Mouse (Mus musculus): Measurements from ENCODE around the gene Sap18b. TPM values are rescaled to one million over a fixed set of nuclear protein-coding genes. Genes with fewer than 3 reads are reported as not detected.
"Not testable (repeated sequence)": the region's sequence is repeated elsewhere in the genome, so short reads cannot be mapped to it uniquely, and the experiment has no call there.

The Sap18b gene
- polyA plus RNA-seq (2014; fragmentation: Nextera tagmentation; extraction: Ambion mirVana), result 348 and 353 TPM in 2 replicates

GRCm38 (mm10) chr8:95825162-95825561, at the start of gene Sap18b:
Sap18b (plus strand) TSS chr8:95825346.
- not testable (repeated sequence) for H3K4me1 ChIP-seq (ENCODE audit: control insufficient read depth, insufficient read depth, low read length); H3K4me2 ChIP-seq (ENCODE audit: low read depth); H3K27me3 ChIP-seq (ENCODE audit: control insufficient read depth, insufficient read depth, low read length); ATAC-seq (ENCODE audit: insufficient read depth, low FRiP score, low TSS enrichment); H3K9ac ChIP-seq (ENCODE audit: low read length); H3K36me3 ChIP-seq (ENCODE audit: control insufficient read depth, insufficient read depth, low read length); H3K9me3 ChIP-seq (ENCODE audit: control insufficient read depth, low read length); H3K27ac ChIP-seq (ENCODE audit: low read depth, low read length); H3K4me3 ChIP-seq (ENCODE audit: low read depth, low read length); DNase-seq (ENCODE audit: low spot score)
- WGBS, result 53% methylated on average over 24 of the region's 25 CpGs

GRCm38 (mm10) chr8:95781085-95781484, 44.1 kb upstream of the Sap18b start:
- Histone ChIP-seq H3K27me3 (ENCODE audit: control insufficient read depth, insufficient read depth, low read length) (no peaks in the 10 kb centered on the region), H3K9me3 (ENCODE audit: control insufficient read depth, low read length) (no peaks in the 10 kb centered on the region), H3K4me3 (ENCODE audit: low read depth, low read length) (no peak overlapping the region), H3K4me2 (ENCODE audit: low read depth) (no peak overlapping the region), H3K36me3 (ENCODE audit: control insufficient read depth, insufficient read depth, low read length) (peaks cover 23% of the 10 kb centered on the region), H3K4me1 (ENCODE audit: control insufficient read depth, insufficient read depth, low read length) (no peaks in the 10 kb centered on the region), H3K9ac (ENCODE audit: low read length) (no peak overlapping the region), H3K27ac (ENCODE audit: low read depth, low read length) (no peak overlapping the region)
- ATAC-seq (ENCODE audit: insufficient read depth, low FRiP score, low TSS enrichment) (no peak), DNase-seq (ENCODE audit: low spot score) (no peak)
- WGBS, result 98% methylated on average over 3 of the region's 3 CpGs

- H3K9ac ChIP-seq (ENCODE audit: low read length), result no peak overlapping the region
- WGBS, result 96% methylated on average over 2 of the region's 2 CpGs
- no peaks in the 10 kb centered on the region for H3K9me3 ChIP-seq (ENCODE audit: control insufficient read depth, low read length)
- ATAC-seq (ENCODE audit: insufficient read depth, low FRiP score, low TSS enrichment), result no peak
- H3K27me3 ChIP-seq (ENCODE audit: control insufficient read depth, insufficient read depth, low read length), result no peaks in the 10 kb centered on the region
- H3K4me1 ChIP-seq (ENCODE audit: control insufficient read depth, insufficient read depth, low read length), result no peaks in the 10 kb centered on the region
- peaks cover 26% of the 10 kb centered on the region for H3K36me3 ChIP-seq (ENCODE audit: control insufficient read depth, insufficient read depth, low read length)
- no peak overlapping the region for H3K27ac ChIP-seq (ENCODE audit: low read depth, low read length)
- no peak overlapping the region for H3K4me2 ChIP-seq (ENCODE audit: low read depth)
- DNase-seq (ENCODE audit: low spot score), result no peak
- no peak overlapping the region for H3K4me3 ChIP-seq (ENCODE audit: low read depth, low read length)
These were observed 43.4 kb upstream of the Sap18b start for GRCm38 (mm10) chr8:95781775-95782174.

GRCm38 (mm10) chr8:95782628-95783027, 42.5 kb upstream of the Sap18b start:
- no peak for ATAC-seq (ENCODE audit: insufficient read depth, low FRiP score, low TSS enrichment)

GRCm38 (mm10) chr8:95785591-95785990, 39.6 kb upstream of the Sap18b start:
- no peak for DNase-seq (ENCODE audit: low spot score)
- H3K4me2 ChIP-seq (ENCODE audit: low read depth), result no peak overlapping the region
- H3K27me3 ChIP-seq (ENCODE audit: control insufficient read depth, insufficient read depth, low read length), result no peaks in the 10 kb centered on the region
- no peak overlapping the region for H3K9ac ChIP-seq (ENCODE audit: low read length)
- H3K4me1 ChIP-seq (ENCODE audit: control insufficient read depth, insufficient read depth, low read length), result no peaks in the 10 kb centered on the region
- 97% methylated on average over 3 of the region's 4 CpGs for WGBS
- H3K9me3 ChIP-seq (ENCODE audit: control insufficient read depth, low read length), result no peaks in the 10 kb centered on the region
- H3K36me3 ChIP-seq (ENCODE audit: control insufficient read depth, insufficient read depth, low read length), result peaks cover 30% of the 10 kb centered on the region
- H3K27ac ChIP-seq (ENCODE audit: low read depth, low read length), result no peak overlapping the region
- H3K4me3 ChIP-seq (ENCODE audit: low read depth, low read length), result no peak overlapping the region
- ATAC-seq (ENCODE audit: insufficient read depth, low FRiP score, low TSS enrichment), result no peak

More at GRCm38 (mm10) chr8:95782628-95783027, 42.5 kb upstream of the Sap18b start:
- H3K4me2 ChIP-seq (ENCODE audit: low read depth), result no peak overlapping the region
- no peaks in the 10 kb centered on the region for H3K27me3 ChIP-seq (ENCODE audit: control insufficient read depth, insufficient read depth, low read length)
- no peak overlapping the region for H3K9ac ChIP-seq (ENCODE audit: low read length)
- no peak for DNase-seq (ENCODE audit: low spot score)
- H3K4me1 ChIP-seq (ENCODE audit: control insufficient read depth, insufficient read depth, low read length), result no peaks in the 10 kb centered on the region
- H3K9me3 ChIP-seq (ENCODE audit: control insufficient read depth, low read length), result no peaks in the 10 kb centered on the region
- H3K36me3 ChIP-seq (ENCODE audit: control insufficient read depth, insufficient read depth, low read length), result peaks cover 30% of the 10 kb centered on the region
- H3K27ac ChIP-seq (ENCODE audit: low read depth, low read length), result no peak overlapping the region
- no peak overlapping the region for H3K4me3 ChIP-seq (ENCODE audit: low read depth, low read length)

GRCm38 (mm10) chr8:95795333-95796061, 29.6 kb upstream of the Sap18b start:
- H3K4me2 ChIP-seq (ENCODE audit: low read depth); H3K9me3 ChIP-seq (ENCODE audit: control insufficient read depth, low read length); H3K27me3 ChIP-seq (ENCODE audit: control insufficient read depth, insufficient read depth, low read length); H3K27ac ChIP-seq (ENCODE audit: low read depth, low read length); H3K4me3 ChIP-seq (ENCODE audit: low read depth, low read length); DNase-seq (ENCODE audit: low spot score); H3K4me1 ChIP-seq (ENCODE audit: control insufficient read depth, insufficient read depth, low read length); H3K36me3 ChIP-seq (ENCODE audit: control insufficient read depth, insufficient read depth, low read length); ATAC-seq (ENCODE audit: insufficient read depth, low FRiP score, low TSS enrichment); H3K9ac ChIP-seq (ENCODE audit: low read length): not testable (repeated sequence)
- 90% methylated on average over 5 of the region's 5 CpGs for WGBS

GRCm38 (mm10) chr8:95799117-95799516, 26.0 kb upstream of the Sap18b start:
- no peak overlapping the region for H3K9ac ChIP-seq (ENCODE audit: low read length)
- no peak overlapping the region for H3K4me2 ChIP-seq (ENCODE audit: low read depth)
- H3K4me3 ChIP-seq (ENCODE audit: low read depth, low read length), result no peak overlapping the region
- H3K9me3 ChIP-seq (ENCODE audit: control insufficient read depth, low read length), result no peaks in the 10 kb centered on the region
- WGBS, result 98% methylated on average over 6 of the region's 6 CpGs
- no peaks in the 10 kb centered on the region for H3K27me3 ChIP-seq (ENCODE audit: control insufficient read depth, insufficient read depth, low read length)
- H3K27ac ChIP-seq (ENCODE audit: low read depth, low read length), result no peak overlapping the region
- H3K4me1 ChIP-seq (ENCODE audit: control insufficient read depth, insufficient read depth, low read length), result no peaks in the 10 kb centered on the region
- no peaks in the 10 kb centered on the region for H3K36me3 ChIP-seq (ENCODE audit: control insufficient read depth, insufficient read depth, low read length)
- no peak for ATAC-seq (ENCODE audit: insufficient read depth, low FRiP score, low TSS enrichment)
- DNase-seq (ENCODE audit: low spot score), result no peak

- Histone ChIP-seq H3K36me3 (ENCODE audit: control insufficient read depth, insufficient read depth, low read length) (no peaks in the 10 kb centered on the region), H3K27ac (ENCODE audit: low read depth, low read length) (no peak overlapping the region)
- 75% methylated on average over 1 of the region's 1 CpGs for WGBS
These were observed 25.3 kb upstream of the Sap18b start for GRCm38 (mm10) chr8:95799891-95800290.

GRCm38 (mm10) chr8:95800353-95800752, 24.8 kb upstream of the Sap18b start:
- no peaks in the 10 kb centered on the region for H3K36me3 ChIP-seq (ENCODE audit: control insufficient read depth, insufficient read depth, low read length)
- 96% methylated on average over 3 of the region's 3 CpGs for WGBS
- no peak for ATAC-seq (ENCODE audit: insufficient read depth, low FRiP score, low TSS enrichment)
- no peak overlapping the region for H3K27ac ChIP-seq (ENCODE audit: low read depth, low read length)
- H3K27me3 ChIP-seq (ENCODE audit: control insufficient read depth, insufficient read depth, low read length), result no peaks in the 10 kb centered on the region
- no peak overlapping the region for H3K4me3 ChIP-seq (ENCODE audit: low read depth, low read length)
- H3K9ac ChIP-seq (ENCODE audit: low read length), result no peak overlapping the region
- peaks cover 2% of the 10 kb centered on the region for H3K4me1 ChIP-seq (ENCODE audit: control insufficient read depth, insufficient read depth, low read length)
- DNase-seq (ENCODE audit: low spot score), result no peak
- no peaks in the 10 kb centered on the region for H3K9me3 ChIP-seq (ENCODE audit: control insufficient read depth, low read length)
- H3K4me2 ChIP-seq (ENCODE audit: low read depth), result no peak overlapping the region

More at GRCm38 (mm10) chr8:95799891-95800290, 25.3 kb upstream of the Sap18b start:
- Histone ChIP-seq H3K27me3 (ENCODE audit: control insufficient read depth, insufficient read depth, low read length) (no peaks in the 10 kb centered on the region), H3K9ac (ENCODE audit: low read length) (no peak overlapping the region), H3K4me2 (ENCODE audit: low read depth) (no peak overlapping the region), H3K4me3 (ENCODE audit: low read depth, low read length) (no peak overlapping the region), H3K4me1 (ENCODE audit: control insufficient read depth, insufficient read depth, low read length) (no peaks in the 10 kb centered on the region; the same call in 1 of the 2 replicates), H3K9me3 (ENCODE audit: control insufficient read depth, low read length) (no peaks in the 10 kb centered on the region)
- DNase-seq (ENCODE audit: low spot score), result no peak
- no peak for ATAC-seq (ENCODE audit: insufficient read depth, low FRiP score, low TSS enrichment)

Data from neural tube, embryonic 11.5 days (tissue).